In genomic region chr1:98476381-98476780, GRCm38 (mm10) we compare ENCODE assay signal across 1 mouse cellular context. TPM values are rescaled to one million over a fixed set of nuclear protein-coding genes. Genes with fewer than 3 reads are reported as not detected.
"Had no signal": no experiment of that assay in that cellular context is flagged by ENCODE, and none has a peak within 500 bp of the region (broad histone marks: within the 10 kb centered on the region; RNA-seq: fewer than 3 reads in every experiment).

No protein-coding gene starts in this region.

RNA-seq across cellular contexts. Expression of gene Slco6d1, which starts 55.5 kb away (rescaled TPM):
- total RNA-seq: neutrophil, adult 5-6 weeks had no signal
